Mouse (Mus musculus): ENCODE results near the gene Mturn.

The Mturn gene

GRCm38 (mm10) chr6:54731726-54732125, 50.3 kb downstream of the Mturn start:
- DNase-seq = no peak

DNA sequence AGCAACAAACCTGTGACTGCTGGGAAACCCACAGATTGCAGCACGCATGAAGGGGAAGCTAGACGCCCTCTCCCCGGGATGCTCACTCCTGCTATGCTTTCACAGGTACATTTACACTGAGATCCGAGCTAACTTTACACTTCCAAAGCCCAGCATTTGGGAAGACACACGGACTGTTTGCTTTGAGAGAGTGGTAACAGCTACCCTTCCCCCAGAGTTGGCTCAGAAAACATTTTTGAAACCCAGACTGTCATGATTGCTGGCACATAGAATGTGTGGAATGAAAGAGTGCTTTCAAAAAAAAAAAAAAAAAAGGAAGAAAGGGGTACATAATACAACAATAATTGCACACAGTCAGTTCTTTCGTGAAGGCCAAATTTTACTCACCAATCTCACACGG, 51.3 kb downstream of the Mturn start:
- no peak for DNase-seq

DNA sequence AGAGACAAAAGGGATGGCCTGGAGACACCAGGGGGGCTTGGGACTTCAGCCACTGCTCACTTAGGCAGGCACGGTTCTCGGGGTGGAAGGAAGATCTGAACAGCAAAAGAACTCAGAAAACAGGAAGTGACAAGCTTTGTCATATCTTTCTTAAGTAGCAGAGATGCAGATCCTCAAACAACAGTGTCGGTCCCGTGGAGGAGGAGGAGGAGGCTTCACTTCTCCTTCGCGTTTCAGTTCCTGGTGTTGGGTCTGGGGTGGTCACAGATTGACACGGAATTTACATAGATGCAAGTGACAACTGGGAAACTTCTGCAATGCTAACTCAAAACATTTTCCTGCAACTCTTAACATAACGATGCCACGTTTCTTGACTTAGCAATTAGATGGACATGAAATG, 54.7 kb downstream of the Mturn start:
- DNase-seq = no peak

- no peak for DNase-seq
These were observed 55.8 kb downstream of the Mturn start for GRCm38 (mm10) chr6:54737255-54737654.

DNA sequence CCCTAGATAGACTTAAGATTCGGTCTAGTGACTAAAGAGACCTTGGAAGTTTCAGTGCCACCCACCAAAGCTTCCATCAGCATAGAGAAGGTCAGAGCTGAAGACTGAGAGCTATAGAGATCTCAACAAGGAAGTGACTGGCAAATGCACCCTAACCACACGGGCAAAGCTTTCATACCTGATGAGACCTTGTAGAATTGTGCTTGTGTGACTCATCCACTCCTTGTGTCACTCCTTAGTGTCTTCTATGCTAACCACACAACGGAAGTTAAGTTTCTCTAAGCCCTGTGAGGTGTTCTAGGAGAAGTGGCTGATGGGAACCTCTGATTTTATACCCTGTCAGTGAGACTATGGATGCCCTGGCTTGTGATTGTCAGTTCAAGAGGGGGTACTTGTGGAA, 56.3 kb downstream of the Mturn start:
- no peak for DNase-seq

DNA sequence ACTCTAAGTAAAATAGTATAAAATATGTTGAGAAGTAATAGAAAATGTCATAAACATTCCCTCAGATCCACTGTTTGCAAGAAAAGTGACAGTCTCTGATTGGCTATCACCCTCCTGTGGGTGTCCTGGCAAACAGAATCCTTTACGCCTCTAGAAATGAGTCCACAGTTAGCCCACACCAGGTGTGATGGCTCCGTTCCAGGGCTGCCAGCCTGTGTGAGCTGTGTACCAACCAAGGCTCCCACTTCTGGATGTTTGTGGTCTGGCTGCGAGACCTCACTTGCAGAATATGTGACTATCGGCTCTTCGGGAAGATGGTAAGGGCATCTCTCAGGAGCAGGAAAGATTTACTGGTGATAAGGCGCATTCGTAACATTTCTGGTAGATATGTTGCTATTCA, 67.6 kb downstream of the Mturn start:
- no peak for DNase-seq

DNA sequence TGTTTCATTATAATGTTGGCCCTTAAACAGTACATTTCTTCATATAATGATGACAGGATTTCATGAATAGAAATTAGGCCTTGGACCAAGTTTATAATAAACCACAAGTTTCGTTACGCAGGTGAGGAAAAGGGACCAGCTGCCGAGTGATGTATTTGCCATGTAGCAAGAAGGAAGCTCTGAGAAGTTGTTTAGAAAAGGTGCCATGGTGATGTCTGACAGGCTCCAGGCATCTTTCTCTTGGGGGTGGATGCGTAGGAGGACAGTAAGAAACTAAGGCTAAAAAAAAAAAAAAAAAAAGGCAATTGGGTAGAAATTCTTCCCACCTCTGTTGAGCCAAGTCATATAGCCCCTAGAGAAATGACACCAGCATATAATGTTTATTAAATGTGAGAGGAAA, 70.2 kb downstream of the Mturn start:
- no peak for DNase-seq

GRCm38 (mm10) chr6:54752076-54752475, 70.7 kb downstream of the Mturn start:
- no peak for DNase-seq
